Mouse (Mus musculus): Measurements from ENCODE around the gene Lrrc28. TPM values are rescaled to one million over a fixed set of nuclear protein-coding genes. Genes with fewer than 3 reads are reported as not detected.

Gene Lrrc28
- total and polyA plus RNA-seq, 2 experiments from 2014 or later, result 22.6 to 48.5 TPM

DNA sequence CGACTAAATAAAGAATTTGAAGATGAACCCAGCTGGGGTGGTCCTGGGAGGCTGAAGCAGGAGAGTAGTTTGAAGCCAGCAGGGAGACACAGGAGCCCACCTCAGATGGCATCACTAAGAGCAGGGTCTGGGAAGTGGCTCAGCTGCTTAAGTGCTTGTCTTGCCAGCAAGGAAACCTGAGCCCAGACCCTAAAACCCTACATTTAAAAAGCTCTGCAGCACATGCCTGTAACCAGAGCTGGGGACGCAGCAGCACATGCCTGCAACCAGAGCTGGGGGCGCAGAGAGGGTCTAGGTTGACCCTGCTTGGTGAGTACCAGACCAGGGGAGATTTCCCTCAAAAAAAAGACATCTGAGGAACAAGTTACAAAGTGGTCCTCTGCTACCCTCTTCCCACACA, 26.8 kb downstream of the Lrrc28 start:
- H3K9me3 ChIP-seq (ENCODE audit: low read length), result no peaks in the 10 kb centered on the region
- ATAC-seq, result no peak
- WGBS, result 90% methylated on average over 3 of the region's 3 CpGs

DNA sequence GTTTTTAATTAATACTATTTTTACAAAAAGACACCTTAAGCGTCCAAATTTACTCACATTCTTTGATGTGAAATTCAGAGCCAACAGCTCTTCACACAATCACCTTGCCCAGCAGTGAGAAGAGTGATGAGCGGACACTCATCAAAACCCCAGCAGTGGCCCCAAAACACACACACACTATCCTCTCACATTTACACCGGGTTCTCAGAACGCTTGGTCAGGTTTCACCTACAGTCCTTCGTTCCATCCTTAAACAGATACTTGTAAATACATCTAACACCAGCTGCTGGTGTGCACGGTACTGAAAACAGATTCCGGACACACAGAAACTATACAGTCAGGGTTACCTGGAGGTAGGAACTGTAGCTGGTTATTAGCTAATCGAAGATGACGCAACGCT, 27.4 kb downstream of the Lrrc28 start:
- Histone ChIP-seq H3K36me3 (ENCODE audit: insufficient read depth, low read length) (no peaks in the 10 kb centered on the region), H3K4me2 (ENCODE audit: low read depth, low read length) (no peak overlapping the region), H3K9me3 (ENCODE audit: low read length) (no peaks in the 10 kb centered on the region), H3K9ac (replicated peaks; ENCODE audit: low read length) (no peak overlapping the region), H3K4me1 (ENCODE audit: insufficient read depth, low read length) (no peaks in the 10 kb centered on the region), H3K27me3 (ENCODE audit: insufficient read depth, low read length) (no peaks in the 10 kb centered on the region), H3K4me3 (ENCODE audit: low read length) (no peak overlapping the region), H3K27ac (no peak overlapping the region)
- TF ChIP-seq CTCF (IDR thresholded peaks at IDR 0.05; ENCODE audit: low read depth), result no peak
- WGBS, result 97% methylated on average over 10 of the region's 10 CpGs
- ATAC-seq (no peak), DNase-seq (ENCODE audit: low spot score) (no peak)

More for the DNA sequence above, 26.8 kb downstream of the Lrrc28 start:
- H3K36me3 ChIP-seq (ENCODE audit: insufficient read depth, low read length), result no peaks in the 10 kb centered on the region
- no peaks in the 10 kb centered on the region for H3K27me3 ChIP-seq (ENCODE audit: insufficient read depth, low read length)
- no peak overlapping the region for H3K9ac ChIP-seq (replicated peaks; ENCODE audit: low read length)
- no peaks in the 10 kb centered on the region for H3K4me1 ChIP-seq (ENCODE audit: insufficient read depth, low read length)
- no peak for DNase-seq (ENCODE audit: low spot score)
- no peak overlapping the region for H3K4me3 ChIP-seq (ENCODE audit: low read length)
- H3K27ac ChIP-seq, result no peak overlapping the region
- no peak for TF ChIP-seq CTCF (IDR thresholded peaks at IDR 0.05; ENCODE audit: low read depth)
- no peak overlapping the region for H3K4me2 ChIP-seq (ENCODE audit: low read depth, low read length)

DNA sequence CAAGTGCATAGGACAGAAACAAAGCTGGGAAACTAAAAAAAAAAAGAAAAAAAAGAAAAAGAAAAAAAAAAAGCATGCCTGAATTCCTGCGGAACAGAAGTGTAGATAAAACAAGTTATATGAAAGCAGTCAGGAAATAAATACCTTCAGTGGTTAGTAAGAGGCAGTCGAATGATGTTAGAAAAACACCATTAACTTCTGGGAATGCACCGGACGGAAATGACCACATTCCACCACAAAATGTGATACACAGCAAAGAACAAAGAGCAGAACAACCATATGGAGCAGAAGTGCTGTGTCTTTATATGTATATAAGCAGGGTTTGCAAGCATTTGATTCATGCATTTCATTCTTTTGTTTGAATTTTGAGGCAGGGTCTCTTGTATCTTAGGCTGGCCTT, 28.2 kb downstream of the Lrrc28 start:
- H3K4me1 ChIP-seq (ENCODE audit: insufficient read depth, low read length), result no peaks in the 10 kb centered on the region
- no peak overlapping the region for H3K27ac ChIP-seq
- no peaks in the 10 kb centered on the region for H3K27me3 ChIP-seq (ENCODE audit: insufficient read depth, low read length)
- H3K9me3 ChIP-seq (ENCODE audit: low read length), result no peaks in the 10 kb centered on the region
- WGBS, result 92% methylated on average over 4 of the region's 4 CpGs
- TF ChIP-seq CTCF (IDR thresholded peaks at IDR 0.05; ENCODE audit: low read depth), result no peak
- H3K9ac ChIP-seq (replicated peaks; ENCODE audit: low read length), result no peak overlapping the region
- H3K4me2 ChIP-seq (ENCODE audit: low read depth, low read length), result no peak overlapping the region
- ATAC-seq, result no peak
- no peak for DNase-seq (ENCODE audit: low spot score)
- no peak overlapping the region for H3K4me3 ChIP-seq (ENCODE audit: low read length)
- H3K36me3 ChIP-seq (ENCODE audit: insufficient read depth, low read length), result no peaks in the 10 kb centered on the region

DNA sequence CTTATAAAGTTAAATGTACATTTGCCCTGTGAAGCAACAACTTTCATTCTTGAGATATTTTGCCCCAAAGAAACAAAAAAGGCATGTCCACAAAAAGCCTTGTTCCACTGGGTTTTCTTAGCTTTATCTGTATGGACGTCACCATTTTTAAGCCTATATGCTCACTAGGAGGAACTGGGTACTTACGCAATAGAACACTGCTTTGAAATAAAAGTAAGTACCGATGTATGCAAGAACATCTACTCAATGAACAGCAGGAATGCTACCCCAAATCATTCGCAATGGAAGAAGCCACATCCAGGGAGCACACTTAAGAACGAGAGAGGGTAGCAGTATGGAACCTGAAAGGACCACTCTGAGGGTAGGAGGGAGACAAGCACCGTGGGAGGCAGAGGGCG, 30.6 kb downstream of the Lrrc28 start:
- H3K9ac ChIP-seq (replicated peaks; ENCODE audit: low read length), result no peak overlapping the region
- WGBS, result 82% methylated on average over 7 of the region's 7 CpGs
- H3K9me3 ChIP-seq (ENCODE audit: low read length), result no peaks in the 10 kb centered on the region
- H3K4me1 ChIP-seq (ENCODE audit: insufficient read depth, low read length), result no peaks in the 10 kb centered on the region
- H3K4me2 ChIP-seq (ENCODE audit: low read depth, low read length), result no peak overlapping the region
- no peaks in the 10 kb centered on the region for H3K27me3 ChIP-seq (ENCODE audit: insufficient read depth, low read length)
- no peak overlapping the region for H3K4me3 ChIP-seq (ENCODE audit: low read length)
- no peak for DNase-seq (ENCODE audit: low spot score)
- peak overlapping the region; percentile 20; the same call in 1 of the 2 replicates for H3K27ac ChIP-seq
- H3K36me3 ChIP-seq (ENCODE audit: insufficient read depth, low read length), result no peaks in the 10 kb centered on the region
- no peak for ATAC-seq
- TF ChIP-seq CTCF (IDR thresholded peaks at IDR 0.05; ENCODE audit: low read depth), result no peak

DNA sequence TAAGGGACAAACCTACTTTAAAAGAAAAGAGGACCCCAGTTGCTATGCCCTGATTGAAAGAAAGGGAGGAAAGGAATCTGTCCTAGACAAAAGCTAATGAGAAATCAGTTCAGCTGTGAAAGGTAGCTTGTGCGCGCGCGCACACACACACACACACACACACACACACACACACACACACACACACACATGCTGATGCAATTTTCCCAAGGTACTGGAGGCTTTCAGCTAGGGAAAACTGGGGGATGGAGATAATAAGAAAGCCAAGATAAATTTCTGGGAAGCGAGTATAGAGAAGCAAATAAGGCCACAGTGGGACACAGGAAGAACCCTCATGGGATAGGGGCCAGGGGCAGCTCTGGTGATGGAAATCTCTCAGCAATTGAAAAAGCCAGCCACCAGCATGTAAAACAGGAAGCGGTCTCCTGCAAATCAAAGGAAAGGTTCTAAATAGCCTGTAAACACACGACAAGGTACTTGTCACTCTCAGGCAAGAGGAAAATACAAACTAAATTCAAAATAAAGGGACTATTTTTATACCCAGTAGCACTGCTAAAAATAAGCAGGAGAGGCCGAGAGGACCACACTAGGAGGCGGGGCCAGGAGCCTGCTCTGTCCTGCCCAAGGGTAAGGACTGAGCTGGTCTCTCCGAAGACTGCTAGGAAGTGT, 31.1 kb downstream of the Lrrc28 start:
- H3K4me1 ChIP-seq (ENCODE audit: insufficient read depth, low read length), result no peaks in the 10 kb centered on the region
- H3K4me3 ChIP-seq (ENCODE audit: low read length), result no peak overlapping the region
- no peak overlapping the region for H3K4me2 ChIP-seq (ENCODE audit: low read depth, low read length)
- WGBS, result 42% methylated on average over 10 of the region's 10 CpGs
- DNase-seq (ENCODE audit: low spot score) (peak; percentile 11), ATAC-seq (no peak)
- no peak for TF ChIP-seq CTCF (IDR thresholded peaks at IDR 0.05; ENCODE audit: low read depth)
- H3K36me3 ChIP-seq (ENCODE audit: insufficient read depth, low read length), result no peaks in the 10 kb centered on the region
- H3K9ac ChIP-seq (replicated peaks; ENCODE audit: low read length), result no peak overlapping the region
- H3K9me3 ChIP-seq (ENCODE audit: low read length), result no peaks in the 10 kb centered on the region
- H3K27me3 ChIP-seq (ENCODE audit: insufficient read depth, low read length), result no peaks in the 10 kb centered on the region
- H3K27ac ChIP-seq, result peak overlapping the region; percentile 20; the same call in 1 of the 2 replicates

DNA sequence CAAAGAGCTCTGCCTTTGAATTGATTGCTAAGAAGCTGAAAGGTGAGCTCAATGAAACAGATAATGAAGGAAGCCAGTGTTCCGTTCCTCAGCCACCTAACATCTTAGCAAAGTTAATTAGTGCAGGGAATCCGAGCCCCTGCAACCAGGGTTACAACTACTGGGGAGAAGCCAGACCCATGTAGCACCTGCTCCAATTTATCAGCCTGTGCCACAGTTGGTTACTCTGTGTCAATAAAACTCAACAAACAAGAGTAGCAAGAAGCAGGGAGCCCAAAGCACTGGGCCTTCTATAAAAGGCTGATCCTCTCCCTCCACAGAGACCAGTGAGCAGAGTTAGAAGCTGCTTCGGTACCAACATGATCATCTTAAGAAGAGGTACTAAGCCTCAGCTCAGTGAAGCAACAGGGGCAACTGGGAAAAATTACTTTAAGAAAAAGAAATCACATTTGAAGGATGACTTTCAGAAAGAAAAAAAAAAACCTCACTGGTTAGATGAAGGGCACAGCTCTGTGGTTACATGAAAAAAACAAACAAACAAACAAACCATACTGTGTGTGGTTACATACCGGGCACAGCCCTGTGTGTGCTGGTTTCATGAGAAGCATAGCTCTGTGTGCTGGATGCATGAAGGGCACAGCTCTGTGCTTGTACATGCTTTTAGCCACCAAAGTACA, 36.6 kb downstream of the Lrrc28 start:
- Histone ChIP-seq H3K4me1 (ENCODE audit: insufficient read depth, low read length) (0 out of 2 replicates have a peak, but pooled peaks cover 4% of the 10 kb centered on the region), H3K9ac (replicated peaks; ENCODE audit: low read length) (no peak overlapping the region), H3K4me2 (ENCODE audit: low read depth, low read length) (no peak overlapping the region), H3K36me3 (ENCODE audit: insufficient read depth, low read length) (no peaks in the 10 kb centered on the region), H3K9me3 (ENCODE audit: low read length) (no peaks in the 10 kb centered on the region), H3K27me3 (ENCODE audit: insufficient read depth, low read length) (no peaks in the 10 kb centered on the region), H3K27ac (peak overlapping the region; percentile 15; the same call in 1 of the 2 replicates), H3K4me3 (ENCODE audit: low read length) (no peak overlapping the region)
- ATAC-seq (no peak), DNase-seq (ENCODE audit: low spot score) (no peak)
- WGBS, result 40% methylated on average over 4 of the region's 4 CpGs
- TF ChIP-seq CTCF (IDR thresholded peaks at IDR 0.05; ENCODE audit: low read depth), result no peak

Data from hindbrain, postnatal 0 days (tissue).